Mouse (Mus musculus) mouse embryonic stem cell (cell line): Measurements from ENCODE around the gene Tmem131.
"Not testable (repeated sequence)": the region's sequence is repeated elsewhere in the genome, so short reads cannot be mapped to it uniquely, and the experiment has no call there.

Experiments
- in situ Hi-C, 2 experiments: fragments of 300-500 bp; cut with MboI; formaldehyde crosslinking; loops; 1 replicate in 1 of 2; 3 replicates in 1 of 2; pipeline ENCODE4 v1.14.3; 2019 to 2020; ENCODE audit warnings: low sequenced_read_pairs in 2 of 2, low pct_unique_long_range_greater_than_20kb in 1 of 2, mixed read lengths in 1 of 2; ENCODE audit not compliant: unreplicated experiment in 1 of 2

The Tmem131 gene

DNA sequence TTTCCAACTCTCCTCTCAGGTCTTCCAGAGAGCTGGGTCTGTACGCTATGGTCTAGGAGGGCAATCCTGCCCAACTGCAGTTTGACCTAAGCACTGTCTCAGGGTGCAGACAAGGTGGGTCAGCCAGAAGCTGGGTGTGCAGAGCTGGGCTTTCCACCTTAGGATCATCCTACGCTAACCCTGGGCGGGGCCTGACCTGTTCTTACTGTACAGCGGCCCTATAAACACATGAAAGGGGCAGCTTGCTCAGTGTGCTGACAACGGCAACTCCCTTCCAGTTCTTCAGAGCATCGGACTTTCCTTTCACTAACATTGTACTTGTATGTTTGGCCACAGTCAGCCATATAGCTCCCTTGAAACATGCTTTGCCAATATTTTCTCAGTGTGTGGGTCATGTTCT is 86.4 kb downstream of the Tmem131 start:
- in situ Hi-C loops = no loop called here

DNA sequence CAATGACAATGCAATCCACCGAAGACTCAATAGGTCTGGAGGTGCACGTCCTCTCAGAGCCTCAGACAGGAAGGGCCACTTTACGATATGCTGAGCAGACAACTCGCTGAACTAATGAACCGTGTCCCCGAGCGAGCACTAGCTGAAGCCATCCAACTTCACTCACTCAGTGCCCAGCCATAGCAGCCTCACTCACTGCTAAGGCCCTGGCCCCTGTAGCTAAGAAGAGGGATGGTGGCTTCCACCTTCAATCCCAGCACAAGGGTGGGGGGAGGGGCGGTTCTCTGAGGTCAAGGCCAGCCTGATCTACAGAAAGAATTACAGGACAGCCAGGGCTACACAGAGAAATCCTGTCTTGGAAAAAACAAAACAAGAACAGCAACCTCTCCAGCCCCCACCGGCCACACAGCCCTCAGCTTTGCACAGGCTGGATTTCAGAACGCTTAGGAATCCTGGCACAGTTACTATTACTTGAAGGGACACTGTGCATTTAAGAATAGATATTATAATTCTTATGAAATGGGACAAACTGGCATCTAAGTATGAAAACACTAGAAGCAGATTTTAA is 89.2 kb downstream of the Tmem131 start:
- in situ Hi-C loops = no loop called here

DNA sequence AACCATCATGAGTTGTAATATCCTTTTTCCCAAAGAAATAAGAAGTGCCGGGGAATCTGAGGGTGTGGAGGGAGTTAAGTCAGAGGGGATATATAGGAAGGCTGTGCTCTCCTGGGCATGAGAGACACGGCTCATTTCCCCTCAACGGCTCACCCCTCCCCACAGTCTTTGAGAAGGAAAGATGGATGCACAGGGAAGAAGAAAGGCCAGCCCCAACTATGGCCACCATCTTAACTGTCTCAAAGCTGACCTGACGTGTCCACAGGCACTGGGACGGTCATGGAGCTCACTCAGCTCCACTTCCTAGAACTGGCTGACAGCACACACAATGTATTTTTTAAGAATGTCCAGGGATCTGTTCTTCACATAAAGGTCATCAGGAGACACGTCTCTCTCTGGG is 91.4 kb downstream of the Tmem131 start:
- in situ Hi-C loops = no loop called here

- in situ Hi-C loops = no loop called here
These were observed 92.1 kb downstream of the Tmem131 start for GRCm38 (mm10) chr1:36851392-36851791.

DNA sequence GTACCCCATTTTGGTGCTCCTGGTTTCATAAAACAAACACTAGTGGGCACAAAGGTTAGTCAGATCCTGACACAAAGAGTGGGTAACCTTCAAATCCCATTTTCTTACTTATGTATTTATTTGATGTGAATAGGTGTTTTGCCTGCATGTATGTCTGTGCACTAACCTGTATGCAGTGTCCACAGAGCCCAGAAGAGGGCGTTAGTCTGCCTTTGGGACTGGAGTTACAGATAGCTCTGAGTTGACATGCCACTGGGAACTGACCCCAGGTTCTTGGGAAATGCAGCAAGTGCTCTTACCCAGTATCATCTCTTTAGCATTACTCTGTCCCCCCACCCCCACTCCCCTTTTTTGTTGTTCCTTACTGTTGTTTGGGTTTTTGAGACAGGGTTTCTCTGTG is 95.4 kb downstream of the Tmem131 start:
- in situ Hi-C loops = no loop called here

- in situ Hi-C loops = no loop called here
These were observed 96.2 kb downstream of the Tmem131 start for GRCm38 (mm10) chr1:36847276-36847675.

GRCm38 (mm10) chr1:36845031-36845430 is 98.4 kb downstream of the Tmem131 start:
- in situ Hi-C loops = no loop called here

GRCm38 (mm10) chr1:36841806-36842205 is 101.7 kb downstream of the Tmem131 start:
- in situ Hi-C loops = no loop called here

GRCm38 (mm10) chr1:36840959-36841358 is 102.5 kb downstream of the Tmem131 start:
- in situ Hi-C loops = no loop called here

- in situ Hi-C loops = no loop called here
These were observed 103.6 kb downstream of the Tmem131 start for GRCm38 (mm10) chr1:36839858-36840257.

GRCm38 (mm10) chr1:36836274-36836954 is 107.1 kb downstream of the Tmem131 start:
- in situ Hi-C loops = no loop called here

DNA sequence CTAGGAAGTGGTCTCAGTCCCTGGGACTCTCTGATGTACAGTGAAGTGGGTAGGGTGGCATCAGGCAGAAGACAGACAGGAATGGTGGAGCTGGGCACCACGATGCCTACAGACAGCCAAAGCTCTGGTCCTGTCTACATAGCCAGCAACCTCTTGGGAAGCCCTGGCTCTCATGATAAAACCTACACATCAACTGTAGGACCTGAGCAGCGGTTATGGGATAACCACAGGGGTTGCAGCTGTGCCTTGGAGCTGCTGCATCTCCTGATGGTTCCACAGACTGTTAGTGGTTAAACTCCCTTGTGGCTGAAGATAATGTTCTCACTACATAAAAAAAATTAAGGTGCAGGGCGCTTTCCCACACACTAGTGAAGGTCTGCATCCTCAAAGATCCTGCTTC is 107.9 kb downstream of the Tmem131 start:
- in situ Hi-C loops = no loop called here

GRCm38 (mm10) chr1:36834090-36834489 is 109.4 kb downstream of the Tmem131 start:
- in situ Hi-C loops = no loop called here

DNA sequence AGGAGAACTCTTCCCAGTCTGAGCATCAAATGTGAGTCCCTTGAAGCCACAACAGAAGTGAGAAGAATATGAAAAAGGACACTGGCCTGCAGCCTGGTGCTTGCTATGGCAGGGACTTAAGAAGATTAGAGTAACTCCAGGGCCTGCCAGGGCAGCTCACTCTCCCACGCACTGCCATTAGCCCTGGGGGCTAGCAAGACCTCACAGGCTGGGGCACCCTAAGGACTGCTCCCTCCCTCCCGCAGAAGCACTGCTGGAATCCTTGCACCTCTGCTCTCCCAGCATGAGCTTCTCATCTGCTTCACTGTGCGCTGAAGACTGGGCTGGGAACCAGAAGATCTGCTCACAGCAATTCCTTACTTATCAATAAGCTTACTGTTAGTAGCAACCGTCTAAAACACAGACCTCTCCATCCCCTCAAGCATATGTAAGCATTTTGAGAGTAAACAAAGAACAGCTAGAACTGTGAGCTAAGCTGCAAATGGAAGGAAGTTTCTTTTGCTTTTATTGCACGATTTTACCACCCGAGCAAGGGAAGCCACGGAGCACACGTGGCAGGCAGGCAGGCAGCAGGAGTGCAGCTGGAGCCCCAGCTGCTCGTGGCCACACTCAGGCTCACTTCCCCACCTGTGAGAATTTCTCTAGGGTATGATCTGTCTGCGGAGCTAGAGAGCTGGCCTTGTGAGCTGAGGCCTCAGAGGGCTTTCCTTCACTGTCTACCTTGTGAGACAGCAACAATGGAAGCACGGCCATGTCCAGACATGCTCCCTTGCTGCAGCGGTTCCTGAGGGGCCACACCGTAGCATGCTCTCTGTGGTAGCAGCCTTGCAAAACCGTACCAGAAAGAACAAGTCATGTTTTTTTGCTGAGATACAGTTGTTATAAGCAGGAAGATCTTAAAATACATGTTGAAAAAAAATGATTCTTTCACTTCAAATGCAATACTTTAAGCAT is 112.3 kb downstream of the Tmem131 start:
- in situ Hi-C loops = no loop called here

DNA sequence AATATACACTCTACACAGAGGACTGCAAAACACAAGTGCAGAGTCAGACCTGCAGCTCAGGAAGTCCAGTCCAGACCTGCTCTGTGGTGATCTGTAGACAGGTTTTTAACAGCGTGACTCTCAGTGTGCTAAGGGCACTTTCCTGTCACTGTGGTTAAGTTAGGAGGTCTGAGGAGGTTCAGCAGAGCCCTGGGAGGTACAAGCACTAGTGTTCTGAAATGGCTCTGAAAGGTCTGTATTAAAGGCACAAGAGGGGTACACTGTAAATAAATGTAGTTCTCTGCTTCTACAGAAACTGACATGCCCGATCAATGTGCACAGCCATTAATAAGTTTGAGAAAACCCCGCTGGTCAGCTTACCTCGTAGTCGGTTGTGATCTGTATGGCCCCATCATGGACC is 119.1 kb downstream of the Tmem131 start:
- in situ Hi-C loops = no loop called here

DNA sequence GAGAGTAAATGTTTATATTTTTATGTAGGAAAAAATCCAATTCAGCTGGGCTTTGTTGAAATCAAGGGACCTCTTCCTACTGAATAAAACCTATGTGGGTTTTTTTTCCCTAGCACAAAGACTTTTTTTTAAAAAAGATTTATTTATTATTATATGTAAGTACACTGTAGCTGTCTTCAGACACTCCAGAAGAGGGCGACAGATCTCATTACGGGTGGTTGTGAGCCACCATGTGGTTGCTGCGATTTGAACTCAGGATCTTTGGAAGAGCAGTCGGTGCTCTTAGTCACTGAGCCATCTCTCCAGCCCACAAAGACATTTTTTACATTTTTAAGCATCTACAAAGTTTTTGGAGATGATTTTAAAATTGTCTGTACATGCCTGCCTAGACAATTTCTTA is 121.5 kb downstream of the Tmem131 start:
- in situ Hi-C loops = not testable (repeated sequence)

GRCm38 (mm10) chr1:36815166-36815565 is 128.3 kb downstream of the Tmem131 start:
- in situ Hi-C loops = no loop called here

DNA sequence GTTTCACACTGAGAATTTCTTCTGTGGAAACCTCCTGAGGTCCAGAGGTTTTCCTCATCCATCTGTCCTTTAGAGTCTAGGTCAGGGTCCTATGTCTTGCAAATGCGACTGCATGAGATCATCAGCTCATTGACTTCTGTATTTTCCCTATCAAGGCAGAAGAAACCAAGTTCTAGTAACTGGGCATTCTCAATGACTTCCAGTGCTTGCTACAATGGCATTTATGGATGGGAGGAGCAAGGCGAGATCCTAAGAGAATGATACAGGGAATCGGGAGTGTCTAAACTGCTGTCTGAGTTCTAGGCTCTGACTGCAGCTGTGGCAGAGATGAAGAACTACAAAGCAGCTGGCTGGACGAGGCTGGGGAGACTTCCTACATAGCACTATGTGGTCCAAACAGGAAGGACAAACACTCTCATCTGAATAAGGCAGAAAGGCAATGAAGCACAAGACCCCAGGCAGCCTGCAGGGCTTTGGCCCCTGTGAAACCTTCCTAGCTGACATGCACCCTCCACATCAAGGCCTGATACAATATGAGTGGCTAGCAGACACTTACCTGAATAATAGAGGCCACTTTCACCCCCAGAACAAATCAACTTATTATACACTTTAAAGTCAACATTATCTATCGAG is 129.1 kb downstream of the Tmem131 start:
- in situ Hi-C loops = no loop called here

DNA sequence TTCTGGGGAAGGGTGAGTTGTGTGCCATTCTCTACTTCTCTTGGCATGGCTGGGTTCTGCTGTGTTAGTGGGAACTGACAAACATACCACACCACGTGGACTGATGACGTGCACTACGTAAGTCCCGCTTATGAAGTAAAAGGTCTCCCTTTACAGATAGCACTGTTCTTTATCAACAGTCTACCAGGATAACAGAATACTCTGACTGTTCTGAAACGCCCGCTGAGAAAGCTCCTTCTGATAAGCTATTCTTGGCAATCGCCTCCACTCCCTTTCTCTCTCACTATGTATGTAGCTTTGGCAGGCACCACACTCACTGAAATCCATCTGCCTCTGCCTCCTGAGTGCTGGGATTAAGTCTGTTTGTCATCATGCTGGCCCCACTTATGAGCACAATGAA is 130.1 kb downstream of the Tmem131 start:
- in situ Hi-C loops = no loop called here
